Mouse (Mus musculus) regulatory T cell (primary cell): ENCODE measurements around the gene Mmp14.

ENCODE experiments used
- in situ Hi-C: fragments of 300-600 bp; cut with MboI, MseI; formaldehyde crosslinking; loops from one replicate; pipeline ENCODE4 v1.15.1; 2025; ENCODE audit warnings: high pct_unique_total_duplicates

Mmp14 gene

DNA sequence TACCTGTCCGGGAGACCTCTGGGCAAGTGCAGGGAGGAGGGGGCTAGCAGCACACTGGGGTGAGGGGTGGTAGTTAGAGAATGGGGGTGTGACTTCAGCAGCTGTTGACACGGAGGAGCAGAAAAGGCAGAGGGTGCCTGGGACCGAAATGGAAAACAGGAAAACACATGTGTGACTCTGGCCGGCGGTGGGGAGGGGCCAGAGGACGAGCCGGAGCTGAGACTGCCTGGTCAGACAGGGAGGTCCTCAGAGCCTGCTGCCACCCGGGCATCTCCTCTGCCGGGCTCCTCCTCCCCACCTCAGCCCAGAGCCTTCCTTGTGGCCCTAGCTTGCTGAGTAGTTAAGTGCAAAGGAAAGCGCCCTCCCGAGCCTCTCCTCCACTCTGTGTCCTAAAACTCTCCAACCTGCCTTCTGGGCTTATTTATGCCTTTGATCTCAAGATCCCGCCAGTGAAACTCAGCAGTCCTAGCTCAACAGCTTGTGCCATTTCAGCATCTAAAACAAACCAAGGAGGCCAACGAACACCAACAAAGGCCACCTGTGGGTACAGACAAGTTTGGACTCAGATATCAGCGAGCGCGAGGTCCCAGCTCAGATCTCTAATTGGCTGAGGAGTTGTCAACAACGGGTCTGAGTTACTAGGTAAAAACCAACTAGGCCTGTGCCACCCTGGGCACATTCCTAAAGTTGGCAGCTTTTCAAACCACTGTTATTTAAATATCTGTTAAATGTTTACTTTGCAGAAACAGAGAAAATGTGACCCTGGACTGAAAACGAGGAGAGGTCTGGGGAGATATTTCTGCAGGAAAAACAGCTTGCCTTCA lies 17.3 kb upstream of the Mmp14 start:
- in situ Hi-C loops = no loop called here

DNA sequence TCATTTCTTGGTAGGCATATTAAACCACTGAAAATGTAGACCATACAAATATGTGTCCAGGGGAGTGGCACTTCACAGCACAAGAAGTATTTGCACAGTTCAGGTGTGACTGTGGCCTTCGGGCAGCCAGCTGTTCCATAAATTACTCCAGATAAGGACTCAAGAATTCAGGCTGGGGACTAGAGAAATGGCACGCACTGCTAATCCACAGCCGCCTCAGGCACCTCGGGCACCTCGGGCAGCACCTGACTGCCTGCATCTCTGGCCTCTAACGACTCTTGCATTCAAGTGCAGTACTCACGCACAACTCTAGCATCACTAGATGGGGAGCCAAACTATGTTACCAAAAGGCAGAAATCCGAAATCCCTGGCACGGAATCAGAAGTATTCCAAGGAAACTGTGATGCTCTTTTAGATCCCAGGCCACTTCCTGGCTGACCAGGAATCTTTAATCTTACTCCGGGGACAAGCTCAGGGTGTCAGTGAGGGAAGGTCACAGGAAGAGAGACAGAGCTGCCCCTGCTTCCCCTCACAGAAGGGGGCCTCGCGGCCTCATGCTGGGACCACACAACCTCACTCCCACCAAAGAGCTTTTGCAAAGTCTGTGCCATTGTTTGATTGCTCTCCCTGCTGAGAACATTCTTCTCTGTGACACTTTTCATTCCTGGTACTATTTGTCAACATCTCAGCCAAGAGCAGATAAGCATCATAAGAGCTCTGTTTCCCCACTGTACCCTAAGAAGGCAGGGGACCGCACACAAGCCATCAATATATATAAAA lies 16.0 kb upstream of the Mmp14 start:
- in situ Hi-C loops = no loop called here

DNA sequence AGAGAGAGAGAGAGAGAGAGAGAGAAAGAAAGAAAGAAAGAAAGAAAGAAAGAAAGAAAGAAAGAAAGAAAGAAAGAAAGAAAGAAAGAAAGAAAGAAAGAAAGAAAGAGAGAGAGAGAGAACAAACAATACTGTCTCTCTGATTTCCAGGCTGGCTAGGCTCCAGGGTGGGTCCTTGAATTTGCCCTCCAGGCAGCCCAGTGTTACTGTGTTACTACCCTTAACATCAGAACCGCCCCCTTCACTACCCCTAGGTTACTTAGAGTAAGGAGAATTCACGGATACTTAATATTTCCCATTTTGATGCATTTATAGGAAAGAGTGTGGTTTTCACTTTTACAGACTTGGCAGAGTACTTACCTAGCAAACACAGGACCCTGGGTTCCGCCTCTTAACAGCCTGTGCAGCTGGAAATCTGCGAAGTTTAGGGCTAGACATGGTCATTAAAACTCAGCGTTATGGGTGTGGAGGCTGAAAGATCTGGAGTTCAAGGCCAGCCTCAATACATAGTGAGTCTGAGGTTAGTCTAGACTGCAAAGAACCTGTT lies 15.1 kb upstream of the Mmp14 start:
- in situ Hi-C loops = no loop called here

DNA sequence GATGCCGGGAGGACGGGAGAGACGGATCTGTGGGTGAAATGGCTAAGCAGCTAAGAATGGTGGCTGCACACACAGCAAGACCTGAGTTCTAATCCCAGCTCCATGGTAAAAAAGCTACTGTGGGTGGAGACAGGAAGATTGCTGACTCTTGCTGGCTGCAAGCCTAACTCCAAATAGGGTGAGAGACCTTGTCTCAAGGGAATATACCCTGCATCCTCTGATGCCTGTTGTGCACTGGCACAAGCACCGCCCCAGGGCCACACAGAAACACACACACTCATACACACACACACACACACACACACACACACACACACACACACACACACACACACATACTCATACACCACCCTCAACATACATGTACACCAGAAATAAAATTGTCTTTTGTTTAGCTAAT lies 14.6 kb upstream of the Mmp14 start:
- in situ Hi-C loops = no loop called here

DNA sequence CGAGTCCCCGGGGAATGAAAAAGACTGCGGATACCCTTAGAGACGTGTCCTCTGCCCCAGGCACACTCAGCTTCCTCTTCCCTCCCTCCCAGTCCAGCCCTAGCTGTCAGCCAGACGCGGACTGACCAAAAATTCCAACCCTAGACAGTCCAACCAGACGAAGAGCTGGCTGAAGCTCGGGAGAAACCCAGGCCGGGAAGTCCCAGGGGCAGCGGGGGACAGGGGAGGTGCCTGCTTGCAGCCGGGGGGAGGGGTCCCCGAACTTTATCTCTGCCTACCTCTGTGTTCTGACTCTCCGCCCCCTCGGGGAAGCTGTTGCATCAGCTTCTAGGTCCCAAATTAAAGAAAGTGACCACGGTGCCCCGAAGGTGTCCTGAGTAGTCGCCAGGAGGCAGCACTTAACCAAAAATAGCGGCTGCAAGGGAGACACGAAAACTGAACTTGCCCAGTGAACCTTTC lies 13.8 kb upstream of the Mmp14 start, which contains the start of gene Slc7a7:
TSS of gene Slc7a7 (minus strand) at position 158 of the 459 bp plus-strand sequence.
- in situ Hi-C loops = no loop called here

DNA sequence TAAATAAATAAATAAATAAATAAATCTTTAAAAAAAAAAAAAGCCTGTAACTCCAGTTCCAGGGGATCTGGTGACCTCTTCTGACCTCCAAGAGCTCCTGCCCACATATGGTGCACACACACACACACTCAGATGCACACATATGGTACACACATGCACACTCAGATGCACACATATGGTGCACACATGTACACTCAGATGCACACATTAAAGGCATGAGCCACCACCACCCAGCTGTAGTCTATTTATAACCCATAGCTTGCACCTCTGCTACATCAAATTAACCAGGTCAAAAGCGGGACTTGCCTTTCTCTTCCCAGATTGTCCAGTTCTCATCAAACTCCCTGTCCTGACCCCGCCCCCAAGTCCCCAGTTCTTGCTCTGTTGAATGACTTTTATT lies 10.4 kb upstream of the Mmp14 start:
- in situ Hi-C loops = loop anchor here (5.0 kb wide), 1 partner anchor 91 kb away; no protein-coding TSS in a partner anchor

DNA sequence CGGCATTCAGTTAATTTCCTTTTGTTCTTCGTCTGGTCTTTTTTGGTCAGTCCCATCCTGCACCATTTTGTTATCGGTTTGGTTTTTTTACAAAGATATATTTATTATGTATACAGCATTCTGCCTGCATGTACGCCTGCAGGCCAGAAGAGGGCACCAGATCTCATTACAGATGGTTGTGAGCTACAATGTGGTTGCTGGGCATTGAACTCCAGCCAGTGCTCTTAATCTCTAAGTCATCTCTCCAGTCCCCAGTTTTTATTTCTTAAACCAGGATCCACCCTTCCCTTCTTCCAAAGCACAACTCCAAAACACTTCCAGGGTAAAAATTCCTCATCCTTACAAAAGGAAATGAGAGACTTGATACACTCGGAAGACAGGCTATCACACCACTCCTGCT lies 8.0 kb upstream of the Mmp14 start:
- in situ Hi-C loops = loop anchor here (5.0 kb wide), 1 partner anchor 89 kb away; no protein-coding TSS in a partner anchor

DNA sequence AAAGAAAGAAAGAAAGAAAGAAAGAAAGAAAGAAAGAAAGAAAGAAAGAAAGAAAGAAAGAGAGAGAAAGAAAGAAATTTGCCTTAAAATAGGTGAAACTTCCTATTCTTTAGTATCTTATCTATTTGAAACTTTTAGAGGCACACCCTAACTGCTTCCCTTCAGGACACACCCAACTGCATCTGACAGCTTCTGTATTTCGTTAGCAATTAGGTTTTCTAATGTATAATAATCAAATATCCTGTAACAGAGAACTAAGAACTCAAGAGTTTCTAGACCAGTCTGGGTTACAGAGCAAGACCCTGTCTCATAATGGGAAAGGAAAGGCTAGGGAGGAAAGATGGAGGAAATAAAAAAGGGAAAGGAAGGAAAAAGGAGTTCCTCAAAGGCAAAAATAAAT lies 6.8 kb upstream of the Mmp14 start:
- in situ Hi-C loops = loop anchor here (5.0 kb wide), 2 partner anchors 88 to 192 kb away; no protein-coding TSS in a partner anchor

DNA sequence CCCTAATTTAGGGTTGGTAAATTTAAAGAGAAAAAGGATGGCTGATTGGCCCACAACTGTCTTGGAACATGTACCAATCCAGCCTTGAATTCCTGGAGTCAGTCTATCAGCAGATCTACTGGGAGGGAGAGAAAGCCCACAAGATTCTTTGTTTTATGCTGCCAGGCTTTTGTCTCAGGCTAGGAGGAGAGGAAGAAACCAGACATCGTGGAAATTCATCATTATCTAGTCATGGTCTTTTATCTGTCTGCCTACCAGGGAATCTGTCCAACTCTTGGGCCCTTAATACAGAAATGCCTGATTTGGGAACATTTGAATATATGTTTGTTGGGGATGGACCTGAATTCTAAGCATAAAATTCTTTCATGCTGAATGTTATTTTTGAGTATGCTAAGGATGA lies 5.9 kb upstream of the Mmp14 start:
- in situ Hi-C loops = loop anchor here (5.0 kb wide), 1 partner anchor 193 kb away; no protein-coding TSS in a partner anchor

DNA sequence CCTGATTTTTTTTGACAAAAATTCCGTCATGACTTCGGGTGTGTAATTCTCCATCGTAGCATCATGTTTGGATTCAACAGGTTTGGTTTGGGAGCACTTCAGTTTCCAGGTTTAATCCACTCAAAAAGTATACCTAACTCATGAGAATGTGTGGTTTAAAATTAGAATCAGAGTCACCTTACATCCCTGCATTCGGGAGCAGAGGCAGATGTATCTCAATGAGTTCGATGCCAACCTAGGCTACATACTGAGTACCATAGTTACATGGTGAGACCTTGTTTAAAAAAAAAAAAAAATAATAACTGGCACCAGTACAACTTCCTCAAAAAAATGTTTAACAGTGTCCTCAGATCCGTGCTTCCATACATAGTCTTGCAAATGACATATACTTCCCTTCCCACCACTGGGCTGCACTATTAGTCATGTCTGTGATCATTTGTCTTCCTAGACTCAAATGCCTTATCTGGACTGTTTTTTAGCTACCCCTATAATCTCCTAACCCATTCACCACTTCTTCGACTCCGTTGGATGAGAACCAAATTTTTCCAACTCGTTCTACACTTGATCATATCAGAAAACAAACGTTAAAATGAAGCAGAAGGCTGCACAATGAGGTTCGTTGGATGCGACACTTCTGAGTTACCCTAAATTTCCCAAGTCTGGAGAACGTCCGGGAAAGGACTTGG lies 5.3 kb upstream of the Mmp14 start:
- in situ Hi-C loops = loop anchor here (5.0 kb wide), 1 partner anchor 194 kb away; no protein-coding TSS in a partner anchor

DNA sequence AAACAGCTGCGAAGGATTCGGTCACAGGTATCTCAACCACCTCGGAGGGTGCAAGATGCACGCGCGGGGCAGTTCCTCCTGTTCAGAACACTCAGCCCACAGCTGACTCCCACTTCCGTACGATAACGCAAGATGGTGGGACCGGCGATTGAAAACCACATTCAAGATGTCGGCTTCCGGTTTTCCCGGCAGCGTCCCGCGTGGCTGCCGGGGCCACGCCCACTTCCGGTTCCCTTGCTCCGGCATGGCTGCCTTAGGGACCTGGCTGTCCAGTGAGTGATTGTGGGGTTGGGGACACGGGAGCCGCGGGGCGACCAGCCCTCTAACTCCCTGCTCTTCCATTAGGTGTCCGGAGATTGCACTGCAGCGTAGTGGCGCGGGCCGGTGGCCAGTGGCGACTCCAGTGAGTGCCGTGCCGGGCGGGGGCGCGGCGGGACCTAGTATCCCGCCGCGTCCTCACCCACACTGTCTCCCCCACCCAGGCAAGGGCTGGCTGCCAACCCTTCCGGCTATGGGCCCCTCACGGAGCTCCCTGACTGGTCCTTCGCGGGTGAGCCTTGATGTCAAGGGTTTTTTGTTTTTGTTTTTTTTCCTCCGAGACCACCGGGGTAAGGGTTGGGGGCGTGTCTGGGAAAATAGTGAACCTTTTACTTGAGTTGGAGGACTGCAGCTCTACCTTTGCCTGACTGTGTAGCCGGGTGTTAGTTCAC lies 4.6 kb upstream of the Mmp14 start, which contains the start of gene Mrpl52:
TSS of gene Mrpl52 (plus strand) at position 221 of the 710 bp plus-strand sequence.
- in situ Hi-C loops = loop anchor here (5.0 kb wide), 1 partner anchor 195 kb away; no protein-coding TSS in a partner anchor

DNA sequence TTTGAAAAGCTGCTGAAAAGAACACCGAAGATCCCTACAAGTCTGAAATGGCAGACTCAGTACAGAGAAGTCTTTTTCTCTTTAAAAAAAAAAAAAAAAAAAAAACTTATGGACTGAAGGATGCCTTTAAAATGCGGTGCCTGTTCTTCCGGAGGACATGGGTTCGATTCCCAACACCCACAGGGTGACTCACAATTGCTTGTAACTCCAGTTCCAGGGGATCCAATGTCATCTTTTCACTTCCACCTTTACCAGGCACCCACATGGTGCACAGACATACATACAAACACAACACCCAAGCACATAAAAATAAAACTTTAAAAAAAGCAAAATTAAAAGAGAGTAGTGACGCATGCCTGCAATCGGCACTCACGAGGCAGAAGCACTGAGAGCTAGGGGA lies 3.7 kb upstream of the Mmp14 start:
- in situ Hi-C loops = loop anchor here (5.0 kb wide), 1 partner anchor 195 kb away; no protein-coding TSS in a partner anchor

DNA sequence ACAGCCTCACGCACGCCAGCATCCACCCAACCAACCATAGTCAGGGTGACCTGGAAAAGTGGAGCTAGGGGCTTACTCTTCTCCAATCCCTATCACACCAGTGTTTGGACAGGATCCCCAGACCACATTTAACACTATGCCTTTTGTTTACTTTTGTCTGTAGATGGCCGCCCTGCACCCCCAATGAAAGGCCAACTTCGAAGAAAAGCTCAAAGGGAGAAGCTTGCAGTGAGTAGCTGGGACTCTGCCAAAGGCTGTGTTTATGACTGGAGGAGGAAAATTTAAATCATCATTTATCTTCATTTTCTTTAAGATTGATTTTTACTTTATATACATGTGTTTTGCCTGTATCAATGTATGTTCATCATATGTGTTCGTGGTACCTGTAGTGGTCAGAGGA lies 3.0 kb upstream of the Mmp14 start:
- in situ Hi-C loops = loop anchor here (5.0 kb wide), 1 partner anchor 196 kb away; no protein-coding TSS in a partner anchor

DNA sequence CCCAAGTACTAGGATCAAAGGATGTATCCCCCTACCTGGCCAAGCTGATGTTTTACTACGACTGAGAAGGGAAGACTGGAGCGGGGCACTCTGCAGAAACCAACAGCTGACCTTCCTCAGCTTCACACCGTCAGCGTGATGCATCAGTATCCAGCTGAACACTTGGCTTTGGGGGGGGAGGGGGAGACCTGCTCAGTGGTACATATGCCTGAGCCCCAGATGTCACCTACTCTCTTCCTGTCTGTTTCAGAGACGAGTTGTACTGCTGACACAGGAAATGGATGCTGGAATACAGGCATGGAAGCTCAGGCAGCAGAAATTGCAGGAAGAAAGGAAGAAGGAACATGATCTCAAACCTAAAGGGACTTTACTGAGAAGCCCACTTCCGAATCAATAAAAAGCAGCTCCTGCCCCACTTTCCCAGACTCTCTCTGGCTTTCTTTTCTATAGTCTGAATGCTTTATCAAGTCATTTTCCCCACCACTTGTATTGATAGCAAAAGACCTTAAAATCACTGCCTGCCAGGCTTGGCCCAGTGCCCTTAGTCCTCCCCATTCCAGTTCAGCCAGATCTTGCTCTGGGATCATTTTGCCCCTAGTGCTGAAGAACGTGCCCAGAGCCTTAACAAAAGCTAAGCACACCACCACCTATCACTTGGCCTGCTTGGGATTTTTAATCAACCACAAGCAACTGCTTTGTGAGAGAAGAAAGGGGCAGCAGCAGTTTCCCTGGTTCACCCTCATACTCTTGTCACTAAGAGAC lies 1.9 kb upstream of the Mmp14 start:
- in situ Hi-C loops = loop anchor here (5.0 kb wide), 1 partner anchor 197 kb away; no protein-coding TSS in a partner anchor

DNA sequence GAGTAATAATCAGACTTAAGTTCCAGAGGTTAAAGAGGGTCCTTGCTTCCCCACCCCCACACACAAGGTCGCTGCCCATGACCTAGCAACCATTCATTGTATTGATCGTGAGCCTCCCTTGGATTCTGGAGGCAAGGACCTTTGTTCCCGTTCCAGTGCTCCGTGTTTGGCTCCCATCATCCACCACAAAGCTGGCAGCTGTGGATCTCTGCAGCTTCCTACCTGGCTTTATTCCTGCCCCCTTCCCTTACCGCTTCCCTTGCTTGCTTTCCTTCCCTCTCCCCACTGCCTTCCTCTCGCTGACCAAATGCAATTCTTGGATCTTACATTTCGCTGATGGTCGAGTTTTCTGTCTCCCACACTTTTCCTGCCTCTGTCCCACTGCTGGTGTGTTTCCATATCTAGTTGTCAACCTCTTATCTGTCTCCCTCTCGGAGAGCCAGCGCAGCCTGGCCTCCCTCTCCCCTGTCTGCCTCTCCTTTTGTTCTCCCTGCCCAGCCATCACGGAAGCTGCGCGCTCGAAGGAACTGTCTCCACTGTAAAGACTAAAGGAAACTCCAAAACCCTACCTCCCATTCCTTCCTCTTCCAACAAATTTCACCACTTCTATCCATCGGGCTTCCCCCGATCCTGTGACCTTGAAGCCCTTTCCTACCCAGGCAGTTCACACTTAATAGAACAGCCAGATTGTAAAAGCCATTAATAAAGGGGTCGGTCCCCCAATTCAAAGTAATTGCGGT lies 836 bp upstream of the Mmp14 start:
- in situ Hi-C loops = no loop called here

DNA sequence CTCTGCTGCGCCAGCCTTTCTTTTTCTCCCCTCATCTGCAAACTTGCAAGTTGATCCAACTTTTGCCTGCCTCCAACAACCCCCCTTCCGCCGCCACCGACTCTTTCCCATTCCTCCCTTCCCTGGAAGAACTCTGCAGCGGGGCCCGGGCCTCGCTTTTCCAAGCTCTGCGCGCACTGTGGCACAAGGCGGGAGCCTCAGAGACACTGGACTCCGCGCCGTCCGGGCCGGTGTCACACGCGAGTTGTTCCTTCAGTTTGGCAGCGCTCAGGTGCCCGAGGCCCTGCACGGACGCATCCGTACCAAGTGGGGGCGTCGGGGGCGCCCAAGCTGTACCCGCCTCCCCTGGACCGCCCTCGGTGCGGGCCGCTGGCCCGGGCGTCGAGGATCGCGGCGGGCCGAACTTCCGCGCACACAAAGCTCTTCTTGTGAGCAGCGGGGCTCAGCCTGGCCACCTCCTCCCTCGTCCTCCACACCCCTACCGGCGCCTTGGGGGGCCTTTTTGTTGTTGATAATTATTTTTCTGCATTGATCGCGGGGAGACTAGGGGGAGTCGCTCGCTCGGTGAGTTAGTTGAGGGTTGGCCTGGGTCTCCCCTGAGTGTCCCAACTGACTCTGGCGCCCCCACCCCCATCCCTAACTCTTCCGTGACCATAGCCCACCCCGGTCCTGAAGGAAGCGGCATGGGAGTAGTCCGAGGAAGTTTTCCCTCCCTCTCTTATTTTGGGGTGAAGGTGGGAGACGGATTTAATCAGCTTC lies 845 bp downstream of the Mmp14 start:
- in situ Hi-C loops = no loop called here

DNA sequence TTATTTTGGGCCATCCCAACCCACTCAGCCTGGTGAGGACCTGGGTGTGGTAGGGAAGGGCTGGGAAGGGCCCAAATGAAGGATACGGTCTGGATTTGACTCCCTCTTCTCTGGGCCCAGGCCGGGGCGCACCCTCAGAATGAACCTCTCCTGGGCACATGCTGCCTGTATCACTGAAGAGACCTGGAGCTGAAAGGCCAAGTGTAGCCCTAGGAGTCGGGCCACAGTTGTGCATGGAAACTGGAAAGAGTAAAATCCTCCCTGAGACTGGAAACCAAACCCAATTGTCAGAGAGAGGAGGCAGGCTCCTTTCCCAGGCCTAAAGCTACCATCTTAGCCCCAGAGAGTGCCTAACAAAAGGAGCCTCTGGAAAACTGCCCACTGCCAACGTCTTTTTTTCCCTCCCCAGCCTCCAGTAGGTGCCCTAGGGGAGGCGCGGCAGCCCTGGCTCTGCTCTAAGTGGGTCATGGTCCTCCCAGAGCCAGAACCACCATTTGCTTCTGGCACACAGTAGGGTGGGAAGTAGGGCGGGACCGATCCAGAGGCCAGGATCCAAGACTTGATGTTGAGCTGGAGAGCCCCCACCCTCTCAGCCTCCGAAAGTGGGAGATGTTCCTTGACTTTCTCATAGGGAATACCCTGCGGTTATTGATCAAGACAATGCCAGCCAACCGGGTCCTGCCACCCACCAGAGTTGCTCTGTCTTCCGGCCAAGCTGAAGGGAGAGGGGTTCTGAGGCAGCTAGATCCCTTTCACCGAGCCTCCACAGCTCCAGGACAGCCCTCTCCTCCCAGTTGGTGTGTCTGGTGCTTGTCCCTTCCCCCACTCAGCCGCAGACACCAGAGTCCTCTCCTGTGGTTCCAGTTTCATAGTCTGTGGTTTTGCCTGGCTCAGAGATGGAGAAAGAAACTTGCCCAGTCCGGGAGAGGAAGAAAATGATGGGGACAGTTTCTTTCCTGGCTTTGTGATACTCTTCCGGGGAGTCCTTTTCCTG lies 1.7 kb downstream of the Mmp14 start:
- in situ Hi-C loops = no loop called here
